Mouse (Mus musculus) urinary bladder, adult 2 months (tissue): ENCODE results near the gene Stip1. TPM values are rescaled to one million over a fixed set of nuclear protein-coding genes. Genes with fewer than 3 reads are reported as not detected.
"Not testable (repeated sequence)": the region's sequence is repeated elsewhere in the genome, so short reads cannot be mapped to it uniquely, and the experiment has no call there.

ENCODE experiments used
- DNase-seq: peaks from one replicate; pipeline ENCODE4 v3.0.0; 2022; ENCODE audit warnings: low spot score
- polyA plus RNA-seq: library from polyadenylated mRNA; depleted of rRNA; stranded (reverse); fragments of >200 nt; gene quantifications from 2 replicates; pipeline ENCODE4 v1.2.3, GENCODE M21; 2012

The Stip1 gene
- polyA plus RNA-seq, 1 experiment, result 85.9 TPM

DNA sequence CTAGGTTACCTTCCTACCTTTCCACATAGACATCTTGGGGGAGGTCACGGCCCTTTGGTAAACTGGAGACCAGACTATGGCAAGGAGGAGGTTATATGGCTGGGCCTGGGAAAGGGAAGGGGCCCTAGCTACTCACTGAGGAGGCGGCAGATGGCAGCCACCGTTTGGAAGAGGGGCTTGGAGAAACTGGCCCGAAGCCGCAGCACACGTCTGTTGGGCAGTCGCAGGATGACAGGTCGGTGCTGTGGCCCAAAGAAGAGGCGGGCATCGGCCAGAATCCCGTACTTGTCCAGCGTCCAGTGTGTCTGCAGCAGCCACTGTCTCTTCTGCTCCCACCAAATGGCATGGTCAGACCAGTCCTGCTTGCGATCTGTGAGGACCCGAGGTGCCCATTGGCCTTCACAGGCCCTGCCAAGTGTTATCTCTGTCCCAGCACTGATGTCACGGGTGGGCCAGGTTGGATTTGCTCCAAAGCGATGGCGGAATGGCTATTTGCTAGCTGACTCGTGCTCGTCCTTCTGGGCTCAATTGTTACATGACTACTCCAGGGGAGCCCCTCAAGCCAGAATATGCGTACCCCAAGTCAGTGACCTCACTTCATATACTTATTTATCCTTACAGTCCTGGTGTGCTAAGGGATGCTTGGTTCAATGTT, 25.2 kb downstream of the Stip1 start:
- no peak for DNase-seq

DNA sequence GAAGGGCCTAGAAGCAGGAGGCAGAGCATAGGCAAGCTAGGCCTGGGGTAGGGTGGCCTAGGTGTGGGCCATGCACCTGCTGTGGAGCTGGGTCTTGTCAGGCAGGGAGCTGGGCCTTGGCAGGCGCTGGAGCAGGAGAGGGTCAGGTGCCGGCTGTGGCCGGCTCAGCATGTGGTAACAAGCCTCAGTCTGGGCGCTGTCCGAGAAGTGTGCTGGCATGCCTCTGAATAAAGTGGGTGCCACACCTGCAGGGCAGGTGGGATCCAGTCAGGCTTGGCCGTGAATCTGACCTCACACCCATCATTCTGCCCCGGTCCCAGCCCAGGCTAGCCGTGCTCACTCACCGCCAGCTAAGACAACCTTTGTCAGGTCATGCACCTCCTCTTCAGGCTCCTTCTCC, 25.8 kb downstream of the Stip1 start:
- DNase-seq, result no peak

DNA sequence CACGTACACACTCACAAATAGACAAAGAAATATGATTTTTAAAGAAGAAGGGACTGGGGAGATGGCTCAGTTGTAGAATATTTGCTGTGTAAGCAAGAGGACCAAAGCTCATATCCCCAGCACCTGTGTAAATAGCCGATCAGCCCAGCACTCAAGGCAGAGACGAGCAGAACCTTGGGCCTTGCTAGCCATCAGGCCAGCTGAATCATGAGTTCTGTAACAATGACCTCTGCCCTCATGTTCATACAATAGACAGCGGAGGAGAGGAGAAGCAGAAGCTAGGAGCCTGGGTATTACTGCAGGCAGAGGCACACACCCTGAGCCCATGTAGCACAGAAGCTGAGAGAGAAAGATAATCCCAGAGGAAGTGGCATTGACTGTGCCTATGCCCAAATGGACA, 27.3 kb downstream of the Stip1 start:
- no peak for DNase-seq

DNA sequence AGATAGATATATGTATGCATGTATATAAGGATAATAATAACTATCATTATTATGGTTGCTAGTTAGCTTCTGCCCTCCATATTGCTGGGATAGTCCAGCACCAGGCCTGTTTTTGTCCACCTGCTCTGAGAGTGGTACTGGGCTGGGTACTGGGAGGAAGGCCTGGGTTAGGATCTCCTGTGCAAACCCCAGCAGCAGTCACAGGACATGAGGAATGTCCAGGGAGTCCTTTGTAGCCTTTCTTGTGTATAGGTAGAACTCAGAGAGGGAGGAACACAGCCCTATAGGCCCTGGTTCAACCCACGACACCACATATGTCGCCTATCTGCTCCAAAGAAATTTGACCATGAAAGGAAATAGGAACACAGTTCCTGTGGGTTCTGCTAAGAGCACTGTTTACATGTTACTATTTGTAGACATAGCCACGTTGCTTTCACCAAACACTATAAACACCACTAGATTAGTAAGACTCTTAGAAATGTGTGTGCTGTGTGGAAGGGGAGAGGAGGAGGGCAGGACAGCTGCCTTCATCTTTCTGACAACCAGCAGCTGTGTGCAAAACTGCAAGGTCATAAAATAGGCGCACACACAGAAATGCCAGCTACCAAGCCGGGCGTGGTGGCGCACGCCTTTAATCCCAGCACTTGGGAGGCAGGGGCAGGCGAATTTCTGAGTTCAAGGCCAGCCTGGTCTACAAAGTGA, 32.7 kb downstream of the Stip1 start:
- DNase-seq, result no peak

DNA sequence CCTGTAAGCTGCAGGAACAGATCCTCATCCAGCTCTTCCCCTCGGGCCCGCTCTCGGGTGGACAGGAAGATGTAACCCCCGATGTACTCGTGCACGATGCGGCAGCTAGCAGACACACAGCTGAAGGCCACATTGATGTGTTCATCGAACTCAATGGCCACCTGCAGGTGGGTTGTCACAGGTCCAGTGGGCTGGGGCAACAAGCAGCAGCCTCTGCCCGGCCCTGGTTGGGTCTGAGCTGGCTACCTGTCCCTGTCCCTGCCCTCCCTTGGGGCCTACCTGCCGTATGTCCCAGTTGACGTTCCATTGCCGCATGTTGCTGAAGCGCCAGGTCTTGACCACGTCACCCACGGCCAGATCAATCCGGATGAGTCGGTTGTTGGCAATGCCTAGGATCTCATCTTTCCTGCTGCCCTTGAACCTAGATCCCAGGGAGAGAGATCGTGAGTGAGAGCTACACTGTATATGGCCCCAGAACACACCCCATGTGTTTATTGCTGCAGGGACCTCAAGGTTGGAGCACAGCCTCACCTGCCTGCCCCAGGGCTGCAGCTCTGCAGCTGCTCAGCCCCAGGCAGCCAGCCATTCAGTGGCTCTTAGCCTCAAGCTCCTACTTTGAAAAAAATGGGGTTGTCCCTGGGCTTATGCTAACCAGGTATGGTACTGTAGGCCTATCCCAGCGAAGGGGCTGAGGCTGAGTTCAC, 40.3 kb downstream of the Stip1 start:
- no peak for DNase-seq

DNA sequence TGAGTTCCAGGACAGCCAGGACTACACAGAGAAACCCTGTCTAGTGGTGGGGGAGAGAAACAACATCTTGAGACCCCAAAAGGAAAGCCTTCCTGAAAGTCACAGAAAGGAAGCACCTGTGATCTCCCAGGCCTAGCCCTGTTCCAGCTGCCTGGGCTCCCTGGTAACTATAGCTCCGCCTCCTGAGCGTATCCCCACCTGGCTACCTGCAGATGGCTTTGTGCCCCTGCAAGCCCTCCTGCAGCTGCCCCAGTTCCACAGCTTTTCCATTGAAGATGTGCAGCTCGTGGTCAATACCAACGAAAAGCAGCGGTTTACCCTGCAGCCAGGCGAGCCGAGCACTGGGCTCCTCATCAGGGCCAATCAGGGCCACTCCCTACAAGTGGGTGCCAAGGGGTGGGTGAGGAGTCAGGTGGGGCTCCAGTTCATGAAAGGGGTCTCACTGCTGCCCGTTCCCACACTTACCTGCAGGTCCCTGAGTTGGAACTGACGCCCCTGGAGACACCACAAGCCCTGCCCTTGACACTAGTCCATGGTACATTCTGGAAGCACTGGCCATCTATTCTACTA, 42.0 kb downstream of the Stip1 start:
- no peak for DNase-seq

DNA sequence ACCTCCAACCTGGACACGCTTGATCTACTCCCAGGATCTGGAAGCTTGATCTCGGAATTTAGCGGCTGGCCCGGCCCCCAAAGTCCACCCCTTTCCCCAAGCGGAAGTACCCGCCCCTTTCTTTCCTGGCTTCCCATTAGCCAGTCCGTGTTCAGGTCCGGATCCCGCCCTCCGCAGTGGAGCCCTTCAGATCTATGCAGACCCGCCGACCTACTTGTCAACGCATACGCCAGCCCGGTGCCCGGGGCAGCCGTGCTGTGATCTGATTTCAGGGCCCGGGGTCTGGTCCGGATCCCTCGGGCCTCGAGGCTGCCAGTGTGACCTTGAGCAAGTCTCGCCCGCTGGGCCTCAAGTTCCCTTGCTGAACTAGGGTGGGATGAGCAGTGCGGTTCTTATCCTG, 43.8 kb downstream of the Stip1 start, which contains the start of the genes Nudt22 and Trpt1:
TSS of gene Nudt22 (minus strand) at position 112 of the 400 bp plus-strand sequence.
TSS of gene Trpt1 (plus strand) at position 126 of the 400 bp plus-strand sequence.
- peak; percentile 76 for DNase-seq

DNA sequence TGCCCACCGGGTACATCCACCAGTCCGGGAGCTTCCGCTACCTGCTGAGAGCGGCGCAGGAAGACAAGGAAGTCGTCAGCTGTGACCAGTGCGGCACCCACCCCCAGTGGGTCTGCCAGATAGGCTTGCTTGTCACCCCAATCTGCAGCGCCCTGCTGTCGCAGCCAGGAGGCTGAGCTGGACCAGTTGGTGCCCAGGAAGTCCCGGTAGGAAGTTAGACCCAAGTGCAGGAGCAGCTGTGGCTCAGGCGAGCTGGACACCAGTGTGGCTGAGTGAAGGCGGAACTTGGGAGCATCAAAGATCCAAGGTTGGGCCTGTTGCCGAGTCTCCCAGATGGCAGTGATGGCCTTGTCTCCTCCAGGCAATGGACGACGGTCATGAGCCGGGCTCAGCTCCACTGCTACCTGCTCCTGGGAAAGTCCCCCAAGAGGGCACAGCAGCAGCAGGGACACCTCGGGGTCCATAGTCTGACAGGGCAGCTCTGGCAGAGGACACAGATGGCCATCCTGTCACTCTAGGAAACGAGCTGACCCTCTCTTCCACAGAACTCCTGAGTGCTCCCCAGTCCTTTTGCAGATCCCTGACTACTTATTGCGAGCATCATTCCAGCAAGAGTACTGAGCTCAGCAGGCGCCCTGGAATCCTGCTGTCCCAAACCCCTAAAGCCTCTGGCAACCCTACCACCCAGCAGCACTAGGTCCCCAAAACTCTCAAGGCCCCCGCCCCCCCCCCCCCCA, 44.3 kb downstream of the Stip1 start:
- DNase-seq, result no peak

DNA sequence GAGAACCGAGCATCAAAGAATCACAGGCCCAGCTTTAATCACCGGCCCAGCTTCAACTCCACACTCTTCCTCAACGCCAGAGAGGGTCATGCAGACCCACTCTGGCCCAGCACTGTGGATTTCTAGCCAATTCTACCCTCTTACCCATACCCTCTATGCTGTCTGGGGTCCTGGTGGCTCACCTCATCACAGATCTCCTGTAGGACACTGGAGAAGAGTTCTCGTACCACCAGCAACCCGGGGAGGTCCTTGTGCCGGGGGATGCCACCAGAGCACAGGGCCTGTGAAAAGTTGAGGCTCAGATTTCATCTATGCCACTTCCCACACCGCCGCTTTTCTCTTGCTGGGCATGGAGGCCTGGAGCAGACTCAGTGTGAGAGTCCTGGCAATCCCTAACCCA, 45.3 kb downstream of the Stip1 start:
- no peak for DNase-seq

DNA sequence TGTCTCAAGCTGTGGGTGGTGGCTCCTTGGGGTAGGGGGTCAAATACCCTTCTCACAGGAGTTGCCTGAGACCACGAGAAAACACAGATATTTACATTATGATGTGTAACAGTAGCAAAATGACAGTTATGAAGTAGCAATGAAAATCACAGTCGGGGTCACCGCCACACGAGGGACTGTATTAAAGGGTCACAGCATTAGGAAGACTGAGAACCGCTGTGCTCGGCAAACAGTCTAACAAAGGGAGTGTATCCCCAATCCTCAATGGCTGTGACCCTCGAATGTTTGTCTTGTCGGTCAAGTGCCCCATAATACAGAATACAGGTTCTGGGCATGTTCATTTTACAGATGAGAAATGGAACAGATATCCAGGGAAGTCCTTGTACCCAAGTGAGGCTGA, 45.8 kb downstream of the Stip1 start:
- no peak for DNase-seq

DNA sequence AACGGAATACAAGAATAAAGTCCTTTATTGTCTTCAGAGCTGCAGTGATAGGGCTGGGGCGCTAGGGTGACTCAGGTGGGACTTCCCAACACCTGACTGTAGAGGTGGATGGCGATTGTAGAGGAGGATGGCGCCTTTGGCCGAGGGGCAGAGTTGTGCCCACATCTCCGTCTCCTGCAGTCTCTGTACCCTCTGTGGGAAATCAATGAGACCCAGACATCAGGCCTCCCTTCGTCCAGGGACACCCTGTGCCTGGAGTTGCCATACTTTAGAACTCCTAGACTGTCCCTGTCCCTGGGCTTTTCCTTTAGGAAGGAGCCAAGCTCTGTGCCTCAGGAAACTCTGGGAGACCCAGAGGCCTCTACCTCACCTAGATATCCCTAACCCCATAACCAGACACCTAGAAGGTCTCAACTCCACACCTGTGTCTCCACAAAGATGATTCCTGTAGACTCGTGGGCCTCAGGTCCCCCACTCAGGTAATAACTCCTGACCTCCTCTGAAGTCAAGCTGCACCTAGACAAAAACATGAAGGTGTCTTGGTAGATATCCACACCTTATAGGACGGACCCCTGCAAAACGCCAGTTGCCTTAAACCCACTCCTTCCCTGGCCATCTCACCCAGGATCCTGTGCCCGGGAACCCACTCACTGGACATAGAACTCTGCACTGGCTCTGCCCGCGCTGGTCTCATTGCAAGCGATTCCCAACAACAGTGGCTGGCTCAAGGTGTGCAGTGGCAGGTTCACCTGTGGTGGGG, 46.6 kb downstream of the Stip1 start:
- DNase-seq, result no peak

DNA sequence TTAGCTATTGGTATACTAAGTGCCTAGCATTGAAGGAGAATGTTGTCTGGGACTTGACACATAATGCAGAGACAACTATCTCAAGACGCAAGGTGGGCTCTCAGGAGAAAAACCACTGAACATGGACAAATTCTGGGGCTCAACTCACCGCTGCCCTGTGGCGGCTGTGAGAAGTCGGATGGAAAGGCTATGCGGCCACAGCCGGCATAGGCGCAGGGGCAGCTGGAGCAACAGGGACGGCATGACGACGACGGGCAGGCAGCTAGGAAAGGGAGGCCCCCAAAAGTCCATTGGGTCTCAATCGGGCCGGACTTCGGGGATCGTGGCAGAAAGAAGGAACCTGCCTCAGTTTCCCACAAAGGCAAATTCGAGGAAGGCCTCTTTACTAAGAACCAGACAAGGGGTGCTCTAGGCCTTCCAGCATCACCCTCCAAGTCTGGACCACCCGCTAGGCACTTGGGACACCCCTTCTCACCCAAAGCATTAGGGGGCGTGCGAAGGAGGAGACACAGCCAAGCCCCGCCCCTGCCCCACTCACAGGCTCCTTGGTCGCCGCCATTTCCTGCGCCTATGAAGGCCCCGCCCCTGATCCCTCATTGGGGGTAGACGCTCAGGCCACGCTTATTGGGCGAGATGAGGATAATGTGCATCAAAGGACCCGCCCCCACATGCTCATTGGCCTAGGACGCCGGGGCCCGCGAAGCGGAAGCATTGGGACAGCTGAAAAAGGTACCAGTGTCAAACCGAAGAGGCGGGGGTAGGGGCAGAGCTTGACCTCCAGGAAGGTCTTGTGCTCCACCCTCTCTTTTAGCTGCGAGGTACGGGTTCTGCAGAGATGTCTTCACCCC, 47.5 kb downstream of the Stip1 start, which contains the start of gene Dnajc4:
TSS of gene Dnajc4 (minus strand) at position 562 of the 848 bp plus-strand sequence.
- peak; percentile 80 for DNase-seq

DNA sequence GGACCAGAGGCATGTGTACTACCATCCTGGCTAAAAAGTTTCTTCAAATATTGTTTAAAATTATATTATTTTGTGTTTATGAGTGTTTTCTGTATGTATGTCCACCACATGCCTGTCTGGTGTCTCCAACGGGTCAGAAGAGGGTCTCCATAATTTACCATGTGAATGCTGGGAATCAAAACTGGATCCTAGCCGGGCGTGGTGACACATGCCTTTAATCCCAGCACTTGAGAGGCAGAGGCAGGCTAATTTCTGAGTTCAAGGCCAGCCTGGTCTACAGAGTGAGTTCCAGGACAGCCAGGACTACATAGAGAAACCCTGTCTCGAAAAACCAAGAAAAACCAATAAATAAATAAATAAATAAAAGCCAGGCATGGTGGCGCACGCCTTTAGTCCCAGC, 48.6 kb downstream of the Stip1 start:
- not testable (repeated sequence) for DNase-seq

DNA sequence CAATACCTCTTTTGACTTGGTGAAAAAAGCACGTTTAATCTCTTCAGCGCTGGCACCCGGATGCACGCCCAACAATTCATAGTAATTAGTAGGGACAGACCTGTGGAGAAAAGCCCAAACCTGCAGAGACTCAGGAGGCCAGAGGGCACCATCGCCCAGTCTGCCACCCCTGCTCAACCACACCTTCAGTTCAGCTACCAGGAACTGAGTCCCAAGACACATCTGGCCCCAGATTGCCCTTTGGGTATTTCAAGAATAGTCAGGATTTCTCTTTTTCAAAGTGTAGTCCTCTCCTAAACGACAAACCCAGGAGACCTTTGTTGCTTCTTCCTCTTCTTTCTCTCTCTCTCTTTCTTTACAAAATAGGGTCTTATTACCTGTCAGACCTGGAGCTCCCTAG, 49.1 kb downstream of the Stip1 start:
- DNase-seq, result no peak

DNA sequence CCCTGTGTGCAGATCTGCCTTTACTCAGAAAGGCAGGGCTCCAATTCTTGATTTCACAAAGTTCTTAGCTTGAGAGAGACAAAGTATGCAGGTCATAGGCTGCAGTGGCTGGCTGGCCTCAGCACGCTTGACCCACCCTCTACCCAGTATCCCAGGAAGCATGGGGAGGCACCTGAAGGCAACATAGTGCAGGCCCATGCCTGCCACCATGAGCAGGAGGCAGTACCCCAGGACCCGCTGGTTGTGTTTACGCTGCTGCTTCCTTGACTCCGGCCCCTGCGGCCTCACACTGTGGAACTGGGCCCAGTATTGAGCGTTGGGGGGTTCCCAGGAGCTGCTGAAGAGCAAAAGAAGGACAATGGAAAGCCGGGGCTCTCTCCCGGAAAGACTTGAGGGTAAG, 50.5 kb downstream of the Stip1 start:
- no peak for DNase-seq

DNA sequence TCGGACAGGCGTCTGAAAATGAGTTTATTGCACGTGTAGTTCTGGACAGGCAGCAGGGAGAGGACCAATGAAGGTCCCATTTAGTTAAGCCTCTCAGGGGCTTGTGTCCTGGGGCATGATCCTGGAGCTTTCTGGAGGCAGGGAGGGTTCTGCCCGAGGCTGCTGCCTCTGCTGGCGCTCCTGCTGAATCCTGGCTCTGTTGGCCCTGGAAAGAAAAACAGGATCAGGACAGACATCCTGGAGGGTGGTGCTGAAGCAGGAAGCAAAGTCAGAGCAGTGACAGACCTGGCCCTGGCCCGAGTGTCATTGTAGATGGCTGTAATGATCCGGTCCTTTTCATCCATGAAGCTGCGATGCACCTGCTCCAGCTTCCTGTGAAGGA, 51.9 kb downstream of the Stip1 start:
- DNase-seq, result no peak

DNA sequence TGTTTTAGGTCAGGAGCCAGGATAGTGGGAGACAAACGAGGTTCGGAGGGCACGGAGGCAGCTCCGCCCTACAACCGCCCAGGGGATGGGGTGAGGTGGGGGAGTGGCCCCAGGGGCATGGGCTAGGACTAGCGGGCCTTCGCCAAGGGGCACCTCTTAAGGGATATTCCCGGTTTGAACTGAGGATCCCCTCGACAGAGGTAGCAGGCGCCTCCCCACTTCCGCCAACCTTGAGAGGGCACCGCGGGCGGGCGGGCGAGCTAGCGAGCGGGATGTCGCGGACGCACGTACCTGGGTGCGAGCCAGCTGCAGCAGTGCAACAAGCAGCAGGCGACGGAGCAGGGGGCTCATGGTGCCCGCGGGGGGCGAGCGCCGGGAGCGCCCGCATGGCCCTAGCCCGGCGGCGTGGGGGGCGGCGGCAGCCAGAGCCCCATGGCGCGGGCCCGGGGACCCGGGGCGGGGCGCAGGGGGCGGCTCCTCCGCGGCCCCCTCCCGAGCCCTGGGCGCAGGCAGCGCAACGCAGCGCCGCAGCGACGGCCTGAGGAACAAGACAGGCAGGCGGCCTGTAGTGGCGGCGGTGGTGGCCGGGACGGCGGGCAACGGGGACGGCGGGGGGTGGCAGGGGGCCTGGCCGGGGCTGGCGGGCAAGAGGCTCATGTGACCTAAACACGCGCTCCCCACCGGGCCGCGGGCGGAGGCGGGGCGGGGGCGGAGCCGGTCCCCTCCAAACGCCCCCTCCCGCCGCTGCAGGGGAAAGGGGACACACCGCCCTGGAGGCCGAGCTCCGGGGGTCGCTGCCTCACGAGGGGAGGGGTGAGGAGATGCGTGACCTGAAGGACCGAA, 52.5 kb downstream of the Stip1 start, which contains the start of gene Vegfb:
TSS of gene Vegfb (minus strand) at position 591 of the 843 bp plus-strand sequence.
- DNase-seq, result peak; percentile 73

DNA sequence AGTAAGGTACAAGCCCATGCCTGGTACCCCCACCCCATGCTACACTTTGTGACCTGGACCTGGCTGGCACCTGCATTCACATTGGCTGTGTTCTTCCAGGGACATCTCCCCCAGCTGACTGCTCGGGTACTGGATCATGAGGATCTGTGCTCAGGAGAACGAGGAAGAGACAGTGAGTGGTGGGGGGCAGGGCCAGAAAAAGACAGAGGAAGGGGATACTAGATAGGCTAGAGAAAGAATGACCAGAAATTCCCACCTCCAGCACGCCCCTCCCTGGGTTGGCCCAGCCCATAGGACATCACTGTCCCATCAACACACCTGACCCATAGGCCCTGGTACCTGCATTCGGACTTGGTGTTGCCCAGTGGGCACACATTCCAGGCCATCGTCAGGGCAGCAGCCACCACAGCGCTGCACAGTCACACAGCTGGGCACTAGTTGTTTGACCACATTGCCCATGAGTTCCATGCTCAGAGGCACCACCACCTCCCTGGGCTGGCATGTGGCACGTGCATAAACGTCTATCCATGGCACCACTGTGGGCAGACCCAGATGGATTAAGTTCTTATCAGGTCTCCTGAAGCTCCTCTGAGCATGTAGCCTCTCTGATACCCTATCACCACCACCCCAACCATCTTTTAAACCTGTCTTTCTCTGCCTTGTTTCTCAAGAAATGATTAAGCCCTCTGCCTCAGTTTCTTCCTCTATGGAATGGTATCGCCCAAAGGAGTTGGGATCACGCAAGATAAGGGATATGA, 53.6 kb downstream of the Stip1 start:
- no peak for DNase-seq
